23 mouse cellular contexts compared by ENCODE assay signal in genomic region chr6:71420848-71421247, GRCm38 (mm10). TPM values are rescaled to one million over a fixed set of nuclear protein-coding genes. Genes with fewer than 3 reads are reported as not detected.
DNase-seq lines count a peak whose midpoint lies in the region; ATAC-seq and TF ChIP-seq lines count a peak whose summit lies in the region.
"Had no signal": no experiment of that assay in that cellular context is flagged by ENCODE, and none has a peak within 500 bp of the region (broad histone marks: within the 10 kb centered on the region; RNA-seq: fewer than 3 reads in every experiment).

No protein-coding gene starts in this region.

- peak; percentile 16 to 26 for DNase-seq in kidney, adult 8-10 months
- no peak for DNase-seq in kidney, adult 11 months
- DNase-seq in liver, adult 2 months (ENCODE audit: extremely low read depth, low read depth, low spot score): peak; percentile 56
- DNase-seq in liver, postnatal 0 days: no peak
- DNase-seq in kidney, postnatal 36 days: peak; percentile 25 to 65
- DNase-seq in heart, postnatal 10 days: no peak
- no peak for DNase-seq in adrenal gland, postnatal 10 days
- DNase-seq: adrenal gland, postnatal 25 days; cerebellum, adult 18-20 months; cerebellum, adult 9-11 months; cerebellum, postnatal 36 days; forebrain, postnatal 0 days; gastrocnemius, adult 2 months; gastrocnemius, postnatal 25 days; heart, postnatal 36 days had no signal

- H3K36me3 ChIP-seq in liver, adult 2 months (ENCODE audit: control insufficient read depth, insufficient read depth, low read length): peaks cover 26% of the 10 kb centered on the region
- H3K36me3 ChIP-seq in liver, postnatal 0 days (replicated peaks; ENCODE audit: insufficient read depth, low read length): peaks cover 5% of the 10 kb centered on the region; the same call in 1 of the 2 replicates

- H3K4me1 ChIP-seq in liver, adult 2 months (ENCODE audit: control insufficient read depth, insufficient read depth, low read length): peaks cover 32% of the 10 kb centered on the region
- H3K4me1 ChIP-seq in liver, postnatal 0 days (ENCODE audit: insufficient read depth): peaks cover 11% of the 10 kb centered on the region
- H3K4me1 ChIP-seq: embryonic facial prominence, embryonic 13.5 days; forebrain, embryonic 13.5 days; heart, embryonic 12.5 days had no signal

- no peaks in the 10 kb centered on the region for H3K9me3 ChIP-seq in liver, postnatal 0 days (ENCODE audit: low read length)
- H3K9me3 ChIP-seq: embryonic facial prominence, embryonic 13.5 days; forebrain, embryonic 13.5 days; heart, embryonic 12.5 days had no signal

- TF ChIP-seq POLR2A in liver, adult 2 months (IDR thresholded peaks at IDR 0.05; ENCODE audit: extremely low read depth, insufficient read depth, low read length): no peak

- no peak for TF ChIP-seq CTCF in liver, adult 2 months (IDR thresholded peaks at IDR 0.05; ENCODE audit: low read depth, low read length)
- TF ChIP-seq CTCF in liver, postnatal 0 days (IDR thresholded peaks at IDR 0.05; ENCODE audit: low read depth): no peak

- H3K27me3 ChIP-seq in liver, adult 2 months (ENCODE audit: control insufficient read depth, insufficient read depth, low read length): no peaks in the 10 kb centered on the region
- no peaks in the 10 kb centered on the region for H3K27me3 ChIP-seq in liver, postnatal 0 days (ENCODE audit: insufficient read depth, low read length)
- H3K27me3 ChIP-seq: CH12.LX; embryonic facial prominence, embryonic 13.5 days; forebrain, embryonic 13.5 days; heart, embryonic 12.5 days; Patski had no signal

- intact Hi-C loops in heart, postnatal 10 days (cut with DNase I): loop anchor here (5.0 kb wide), 1 partner anchor 254 kb away; no protein-coding TSS in a partner anchor

- H3K27ac ChIP-seq in liver, adult 2 months (replicated peaks; ENCODE audit: insufficient read depth, low read depth, low read length): no peak overlapping the region
- H3K27ac ChIP-seq in liver, postnatal 0 days (ENCODE audit: low read depth): no peak overlapping the region
- H3K27ac ChIP-seq: embryonic facial prominence, embryonic 13.5 days; forebrain, embryonic 13.5 days; gastrocnemius, adult 2 months had no signal

- no peak overlapping the region for H3K4me2 ChIP-seq in liver, postnatal 0 days (ENCODE audit: low read depth, low read length)
- H3K4me2 ChIP-seq: embryonic facial prominence, embryonic 13.5 days; forebrain, embryonic 13.5 days; heart, embryonic 12.5 days had no signal

- no peak for TF ChIP-seq EP300 in liver, postnatal 0 days (IDR thresholded peaks at IDR 0.05; ENCODE audit: low read depth)

- peaks cover 31% of the 10 kb centered on the region for H3K79me2 ChIP-seq in liver, adult 2 months (ENCODE audit: control insufficient read depth, insufficient read depth, low read length)

- H3K4me3 ChIP-seq in liver, adult 2 months (ENCODE audit: insufficient read depth, low read depth, low read length): no peak overlapping the region
- no peak overlapping the region for H3K4me3 ChIP-seq in liver, postnatal 0 days (ENCODE audit: low read depth, low read length)
- H3K4me3 ChIP-seq: embryonic facial prominence, embryonic 13.5 days; forebrain, embryonic 13.5 days; gastrocnemius, adult 2 months; heart, embryonic 12.5 days had no signal

- no peak for ATAC-seq in liver, postnatal 0 days
- ATAC-seq: activated CD4-positive, CD25-positive, alpha-beta regulatory T cell, adult 4 months; forebrain, embryonic 13.5 days; forebrain, postnatal 0 days; Patski had no signal

- WGBS in liver, adult 2 months: 27% methylated on average over 6 of the region's 6 CpGs
- 80% methylated on average over 6 of the region's 6 CpGs for WGBS in liver, postnatal 0 days (ENCODE audit: insufficient replicate concordance)

- no peak overlapping the region for H3K9ac ChIP-seq in liver, adult 2 months (ENCODE audit: low read depth, low read length)
- no peak overlapping the region for H3K9ac ChIP-seq in liver, postnatal 0 days (replicated peaks)
- H3K9ac ChIP-seq: embryonic facial prominence, embryonic 13.5 days; forebrain, embryonic 13.5 days; forebrain, postnatal 0 days; heart, embryonic 12.5 days had no signal

RNA-seq across cellular contexts. Expression of gene Rmnd5a, which starts 19.6 kb away (rescaled TPM):
- 125 and 136 TPM in 2 replicates for total RNA-seq in liver, adult 2 months (2014; rRNA removed)
- 31.1 and 35.3 TPM in 2 replicates for polyA plus RNA-seq in liver, adult 2 months (2012; rRNA removed)
- 6.3 and 6.6 TPM in 2 replicates for polyA plus RNA-seq in liver, postnatal 0 days (2015; fragmentation: Nextera tagmentation; extraction: Ambion mirVana)
- 10 to 100 TPM; 58.0 to 64.8 TPM for total RNA-seq in heart, postnatal 10 days (2021)
- total RNA-seq in adrenal gland, postnatal 10 days (2021): 10 to 100 TPM; 68.7 to 74.1 TPM

RNA-seq across cellular contexts. Expression of gene Cd8a, which starts 47.6 kb away (rescaled TPM):
- 0.13 and 0.18 TPM in 2 replicates for total RNA-seq in liver, adult 2 months (2014; rRNA removed)
- 0.12 and 0.22 TPM in 2 replicates for polyA plus RNA-seq in liver, adult 2 months (2012; rRNA removed)
- polyA plus RNA-seq in liver, postnatal 0 days (2015; fragmentation: Nextera tagmentation; extraction: Ambion mirVana): 0.04 TPM in 1 of 2 replicates, not detected in the other
- 1 to 10 TPM in 1 of 2 experiments, under 1 TPM in 1; 0.60 to 2.6 TPM for total RNA-seq in heart, postnatal 10 days (2021)
- 1 to 10 TPM; 1.9 to 2.5 TPM for total RNA-seq in adrenal gland, postnatal 10 days (2021)
- total RNA-seq: forebrain, postnatal 0 days; gastrocnemius, adult 2 months; granulocyte monocyte progenitor cell, adult 5-6 weeks had no signal
- polyA plus RNA-seq: embryonic facial prominence, embryonic 13.5 days; forebrain, embryonic 13.5 days; forebrain, postnatal 0 days; heart, embryonic 12.5 days; hindbrain, embryonic 11.5 days; Patski had no signal

Comparison
In these comparisons a context has a peak if more than half of its experiments do, and no peak if none do; other contexts are left out.
1. DNase-seq: peak in kidney, adult 8-10 months (2 of 2), liver, adult 2 months (single experiment) and kidney, postnatal 36 days (2 of 2); none in kidney, adult 11 months (single experiment), liver, postnatal 0 days (single experiment), heart, postnatal 10 days (0 of 2) and adrenal gland, postnatal 10 days (single experiment).